Mouse (Mus musculus) kidney, adult 2 months (tissue): ENCODE data around the gene Fbxo42. TPM values are rescaled to one million over a fixed set of nuclear protein-coding genes. Genes with fewer than 3 reads are reported as not detected.

Experiments used
- DNase-seq: peaks from one replicate; pipeline ENCODE4 v3.0.0; 2021
- H3K27ac ChIP-seq: fragments of 200-500 bp; 2 replicates; pipeline ENCODE4 v1.5.1; 2012; ENCODE audit warnings: low read depth, low read length, control low read depth, inconsistent platforms; ENCODE audit not compliant: insufficient read depth
- H3K27me3 ChIP-seq: fragments of 200-500 bp; replicated peaks from 2 replicates; pipeline ENCODE4 v1.6.1; 2012; ENCODE audit warnings: mild to moderate bottlenecking, moderate library complexity, low read length, inconsistent platforms; ENCODE audit not compliant: control insufficient read depth, insufficient read depth
- H3K36me3 ChIP-seq: fragments of 200-500 bp; 2 replicates; pipeline ENCODE4 v1.6.1; 2012; ENCODE audit warnings: mild to moderate bottlenecking, moderate library complexity, low read length, inconsistent platforms; ENCODE audit not compliant: control insufficient read depth, insufficient read depth
- H3K4me1 ChIP-seq: fragments of 200-500 bp; 2 replicates; pipeline ENCODE4 v1.6.1; 2011; ENCODE audit warnings: low read length; ENCODE audit not compliant: control insufficient read depth, insufficient read depth
- H3K4me3 ChIP-seq: fragments of 200-500 bp; 2 replicates; pipeline ENCODE4 v1.5.1; 2011; ENCODE audit warnings: mild to moderate bottlenecking, low read depth, low read length, control low read depth; ENCODE audit not compliant: insufficient read depth
- CTCF ChIP-seq: fragments of 200-500 bp; conservative IDR thresholded peaks from 2 replicates; pipeline ENCODE4 v1.5.1; 2011; ENCODE audit warnings: low read depth, mild to moderate bottlenecking, control low read depth, low read length, moderate library complexity, mixed read lengths; ENCODE audit not compliant: insufficient read depth, insufficient read length
- POLR2A ChIP-seq: fragments of 200-500 bp; IDR thresholded peaks from one replicate; pipeline ENCODE4 v1.6.1; 2011; ENCODE audit warnings: low read depth, low read length, control low read depth
- WGBS: fragments of 180-500 bp; shearing (Covaris S2); methylation state at CpG from one replicate; pipeline ENCODE4 v1.1.7; 2018; 5-methylcytosine and 5-hydroxymethylcytosine counted together
- polyA plus RNA-seq: library from polyadenylated mRNA; depleted of rRNA; stranded (reverse); fragments of >200 nt; gene quantifications from 2 replicates; pipeline ENCODE4 v1.2.3, GENCODE M21; 2012

The Fbxo42 gene
- polyA plus RNA-seq, 1 experiment, result 11.7 TPM

DNA sequence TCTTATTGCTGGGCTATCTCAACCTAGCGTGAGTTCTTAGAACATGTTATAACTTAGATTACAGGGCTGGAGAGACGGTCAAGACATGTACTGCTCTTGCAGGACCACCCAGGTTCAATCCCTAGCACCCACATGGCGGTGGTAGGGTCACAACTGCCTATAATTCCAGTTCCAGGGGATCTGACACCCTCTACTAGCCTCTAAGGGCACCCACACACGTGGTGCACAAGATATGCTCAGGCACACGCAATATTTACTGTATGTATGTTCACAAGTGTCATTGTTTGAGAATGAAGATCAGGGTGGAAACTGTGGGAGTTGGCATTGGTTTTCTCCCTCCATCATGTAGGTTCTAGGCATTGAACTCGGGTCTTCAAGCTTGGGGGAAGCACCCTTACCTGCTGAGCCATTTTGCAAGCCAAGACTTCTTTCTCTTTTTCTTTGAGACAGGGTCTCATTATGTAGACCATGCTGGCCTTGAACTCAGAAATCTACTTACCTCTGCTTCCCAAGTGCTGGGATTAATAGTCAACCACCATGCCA, 1.2 kb upstream of the Fbxo42 start:
- WGBS, result 96% methylated on average over 6 of the region's 6 CpGs
- Histone ChIP-seq H3K4me1 (peaks cover 16% of the 10 kb centered on the region; the same call in 1 of the 2 replicates), H3K4me3 (no peak overlapping the region)

GRCm38 (mm10) chr4:141148009-141148801, 492 bp downstream of the Fbxo42 start:
- no peak for DNase-seq
- WGBS, result under 1% methylated on average over 66 of the region's 66 CpGs
- TF ChIP-seq CTCF (no peak), POLR2A (no peak)

More for the DNA sequence above, 1.2 kb upstream of the Fbxo42 start:
- Histone ChIP-seq H3K27me3 (no peaks in the 10 kb centered on the region), H3K27ac (peak overlapping the region; percentile 98; the same call in 1 of the 2 replicates), H3K36me3 (no peaks in the 10 kb centered on the region)
- TF ChIP-seq POLR2A (no peak), CTCF (no peak)
- no peak for DNase-seq

GRCm38 (mm10) chr4:141149116-141149515, 1.4 kb downstream of the Fbxo42 start:
- no peak for DNase-seq
- no peak for TF ChIP-seq POLR2A
- TF ChIP-seq CTCF, result no peak
- Histone ChIP-seq H3K36me3 (no peaks in the 10 kb centered on the region), H3K27ac (no peak overlapping the region), H3K4me1 (peaks cover 9% of the 10 kb centered on the region; the same call in 1 of the 2 replicates), H3K27me3 (no peaks in the 10 kb centered on the region), H3K4me3 (no peak overlapping the region)
- 18% methylated on average over 7 of the region's 7 CpGs for WGBS

More at GRCm38 (mm10) chr4:141148009-141148801, 492 bp downstream of the Fbxo42 start:
- peaks cover 9% of the 10 kb centered on the region; the same call in 1 of the 2 replicates for H3K4me1 ChIP-seq
- H3K27me3 ChIP-seq, result no peaks in the 10 kb centered on the region
- H3K36me3 ChIP-seq, result no peaks in the 10 kb centered on the region
- H3K4me3 ChIP-seq, result peak overlapping the region; percentile 85
- peak overlapping the region; percentile 81 for H3K27ac ChIP-seq

DNA sequence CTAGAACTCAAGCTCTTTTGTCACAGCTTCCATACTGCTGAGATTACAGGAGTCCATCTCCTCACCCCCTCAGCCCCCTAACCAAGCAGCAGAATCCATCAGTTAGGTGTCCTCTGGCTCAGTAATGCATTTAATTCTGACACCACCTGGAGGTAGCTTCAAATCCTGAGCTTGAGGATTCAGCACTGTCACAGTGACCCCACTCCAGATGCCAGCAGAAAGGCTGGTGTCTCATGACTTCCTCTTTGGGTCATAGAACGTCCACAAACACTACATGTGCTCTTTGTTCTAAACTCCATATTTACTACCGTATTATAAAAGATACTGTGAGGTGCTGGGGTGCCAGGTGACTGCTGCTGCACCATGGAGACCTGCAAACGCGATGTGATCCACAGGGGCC, 9.8 kb downstream of the Fbxo42 start:
- Histone ChIP-seq H3K27me3 (no peaks in the 10 kb centered on the region), H3K4me1 (peaks cover 15% of the 10 kb centered on the region), H3K27ac (no peak overlapping the region), H3K4me3 (no peak overlapping the region), H3K36me3 (no peaks in the 10 kb centered on the region)
- TF ChIP-seq POLR2A (no peak), CTCF (no peak)
- no peak for DNase-seq
- 60% methylated on average over 4 of the region's 4 CpGs for WGBS

DNA sequence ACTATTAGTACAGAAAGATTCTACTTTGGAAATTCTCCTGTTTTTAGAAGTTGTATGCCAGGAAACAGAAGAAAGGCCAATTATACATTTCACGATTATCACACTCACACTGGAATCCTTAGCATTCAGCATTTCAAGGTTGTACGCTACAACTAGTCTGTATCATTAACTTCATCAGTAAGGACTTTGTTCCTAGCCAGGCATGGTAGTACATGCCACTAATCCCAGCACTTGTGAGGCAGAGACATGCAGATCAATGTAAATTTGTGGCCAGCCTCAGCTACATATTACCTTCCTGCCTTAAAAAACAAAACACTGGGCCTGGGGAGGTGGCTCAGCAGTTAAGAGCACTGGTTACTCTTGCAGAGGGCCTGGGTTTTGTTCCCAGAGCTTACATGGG, 10.9 kb downstream of the Fbxo42 start:
- WGBS, result 49% methylated on average over 2 of the region's 2 CpGs
- H3K27ac ChIP-seq, result no peak overlapping the region

GRCm38 (mm10) chr4:141159093-141159492, 11.4 kb downstream of the Fbxo42 start:
- Histone ChIP-seq H3K4me3 (no peak overlapping the region), H3K36me3 (no peaks in the 10 kb centered on the region), H3K27me3 (no peaks in the 10 kb centered on the region), H3K4me1 (peaks cover 18% of the 10 kb centered on the region), H3K27ac (no peak overlapping the region)
- WGBS, result 50% methylated on average over 11 of the region's 11 CpGs
- TF ChIP-seq POLR2A (no peak), CTCF (peak; percentile 27; the same call in 1 of the 2 replicates)
- DNase-seq, result no peak

More for the DNA sequence above, 10.9 kb downstream of the Fbxo42 start:
- DNase-seq, result no peak
- Histone ChIP-seq H3K36me3 (no peaks in the 10 kb centered on the region), H3K4me3 (no peak overlapping the region), H3K27me3 (no peaks in the 10 kb centered on the region), H3K4me1 (peaks cover 15% of the 10 kb centered on the region)
- TF ChIP-seq CTCF (no peak), POLR2A (no peak)

- no peak overlapping the region for H3K27ac ChIP-seq
These were observed 12.0 kb downstream of the Fbxo42 start for GRCm38 (mm10) chr4:141159666-141160065.

More at GRCm38 (mm10) chr4:141159666-141160065, 12.0 kb downstream of the Fbxo42 start:
- TF ChIP-seq POLR2A (no peak), CTCF (no peak)
- H3K36me3 ChIP-seq, result no peaks in the 10 kb centered on the region
- H3K4me1 ChIP-seq, result peaks cover 18% of the 10 kb centered on the region
- no peak for DNase-seq
- 51% methylated on average over 5 of the region's 5 CpGs for WGBS
- no peak overlapping the region for H3K4me3 ChIP-seq
- no peaks in the 10 kb centered on the region for H3K27me3 ChIP-seq
